Mouse (Mus musculus) left cerebral cortex, adult 2 months (tissue): ENCODE data around the gene Elovl7. TPM values are rescaled to one million over a fixed set of nuclear protein-coding genes. Genes with fewer than 3 reads are reported as not detected.
A peak's percentile ranks its signal among the peaks of the same experiment; 100 is the strongest.

Experiments
- DNase-seq, 2 experiments: peaks; one replicate each; pipeline ENCODE4 v3.0.0; 2021 to 2022; ENCODE audit warnings: low spot score in 2 of 2, mixed read lengths in 1 of 2; ENCODE audit errors: extremely low spot score in 1 of 2
- H3K27ac ChIP-seq: fragments of 200-600 bp; 2 replicates; pipeline ENCODE4 v1.8.1; 2022
- H3K4me3 ChIP-seq: fragments of 200-600 bp; 2 replicates; pipeline ENCODE4 v1.8.1; 2022
- CTCF ChIP-seq: fragments of 200-600 bp; IDR thresholded peaks from 2 replicates; pipeline ENCODE4 v1.8.1; 2022; ENCODE audit warnings: antibody characterized with exemption, mild to moderate bottlenecking, moderate library complexity
- intact Hi-C: fragments of 180-260 bp; cut with DNase I; formaldehyde crosslinking; loops from one replicate; pipeline ENCODE4 v1.15.1; 2025
- total RNA-seq, 2 experiments: library from RNA; stranded (reverse); gene quantifications; 2 replicates each; pipeline ENCODE4 v1.2.3; 2021

Elovl7 gene
- total RNA-seq, 2 experiments from 2014 or later: 6.6 to 7.1 TPM

DNA sequence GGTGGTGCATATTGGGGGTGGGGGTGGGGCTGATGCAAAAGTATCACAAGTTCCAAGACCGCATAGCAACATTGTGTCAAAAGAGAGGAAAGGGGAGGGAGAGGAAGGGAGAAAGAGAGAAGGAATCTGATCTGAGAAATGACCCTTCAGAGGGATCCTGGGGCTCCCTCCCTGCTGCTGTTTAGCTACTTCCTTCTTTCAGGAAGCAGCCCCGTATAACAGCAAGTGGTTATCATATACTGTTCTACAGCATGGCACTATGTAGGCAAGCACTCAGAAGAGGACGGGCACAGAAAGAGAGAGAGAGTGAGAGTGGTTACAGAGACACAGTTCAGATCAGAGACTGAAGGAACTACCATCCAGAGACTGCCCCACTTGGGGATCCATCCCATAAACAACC, 73.7 kb downstream of the Elovl7 start:
- DNase-seq: no peak
- no peak for TF ChIP-seq CTCF
- no peak overlapping the region for H3K27ac ChIP-seq
- intact Hi-C loops: no loop called here
- H3K4me3 ChIP-seq: no peak overlapping the region

- no peak overlapping the region for H3K4me3 ChIP-seq
- TF ChIP-seq CTCF: no peak
- intact Hi-C loops: no loop called here
- H3K27ac ChIP-seq: no peak overlapping the region
- no peak for DNase-seq
Measured at GRCm38 (mm10) chr13:108289436-108289835, 75.2 kb downstream of the Elovl7 start.

DNA sequence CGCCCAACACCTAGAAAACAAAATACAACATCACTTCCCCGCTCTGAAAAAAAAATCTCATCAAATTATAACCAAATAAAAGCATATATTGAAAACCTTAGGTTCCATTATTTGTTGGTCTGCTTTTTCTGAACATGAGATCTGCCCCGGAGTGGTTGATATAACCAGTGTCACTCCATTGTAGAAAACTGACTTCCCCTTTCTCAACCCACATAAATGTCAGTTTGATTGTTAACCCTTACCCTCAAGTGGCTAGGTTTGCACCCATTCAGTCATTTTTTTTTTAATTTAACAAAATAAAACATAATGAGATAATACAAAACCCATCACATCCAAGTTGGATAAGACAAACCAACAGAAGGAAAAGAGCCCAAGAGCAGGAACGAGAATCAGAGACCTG, 76.1 kb downstream of the Elovl7 start:
- no peak for TF ChIP-seq CTCF
- no peak overlapping the region for H3K27ac ChIP-seq
- no peak for DNase-seq
- intact Hi-C loops: no loop called here
- H3K4me3 ChIP-seq: no peak overlapping the region

DNA sequence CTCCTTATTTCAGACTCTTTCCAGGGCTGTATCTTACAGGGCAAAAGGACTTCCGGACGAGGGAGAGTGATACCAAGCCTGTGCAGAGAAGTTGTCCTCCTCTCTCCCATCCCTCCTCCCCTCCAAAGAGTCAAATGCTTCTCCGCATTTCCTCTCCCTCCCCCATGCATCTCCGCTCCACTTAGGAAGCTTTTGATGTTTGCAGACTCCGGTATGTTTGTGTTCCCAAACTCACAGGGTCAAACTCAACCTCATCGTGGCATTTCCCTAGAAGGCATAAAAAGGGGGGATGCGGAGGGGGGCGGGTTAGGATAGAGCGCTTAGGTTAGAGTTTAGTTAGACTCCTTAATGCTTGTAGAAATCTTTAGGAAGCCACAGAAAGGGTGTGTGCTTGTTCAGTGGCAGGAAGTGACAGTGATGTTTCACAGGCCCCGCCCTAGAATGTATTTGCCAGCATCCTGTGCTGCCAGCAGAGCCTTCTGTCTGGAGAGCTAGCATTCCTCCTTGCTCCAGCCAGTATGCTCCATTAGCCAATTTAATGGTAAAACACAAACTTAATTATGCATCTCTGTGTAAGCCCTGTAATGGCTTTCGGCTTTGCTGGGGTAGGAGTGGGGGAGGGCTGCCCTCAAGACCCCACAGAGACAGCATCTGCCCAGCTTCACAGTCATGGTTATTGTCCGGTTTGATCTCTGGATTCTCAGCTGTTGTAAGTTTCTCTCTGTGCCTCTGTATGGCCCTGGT, 83.3 kb downstream of the Elovl7 start:
- no peak for TF ChIP-seq CTCF
- peak overlapping the region; percentile 59; the same call in 1 of the 2 replicates for H3K27ac ChIP-seq
- intact Hi-C loops: no loop called here
- H3K4me3 ChIP-seq: peak overlapping the region; percentile 24
- DNase-seq: no peak

GRCm38 (mm10) chr13:108298241-108298640, 84.0 kb downstream of the Elovl7 start:
- intact Hi-C loops: no loop called here
- DNase-seq: no peak
- H3K4me3 ChIP-seq: no peak overlapping the region
- no peak overlapping the region; the same call in 1 of the 2 replicates for H3K27ac ChIP-seq
- no peak for TF ChIP-seq CTCF

DNA sequence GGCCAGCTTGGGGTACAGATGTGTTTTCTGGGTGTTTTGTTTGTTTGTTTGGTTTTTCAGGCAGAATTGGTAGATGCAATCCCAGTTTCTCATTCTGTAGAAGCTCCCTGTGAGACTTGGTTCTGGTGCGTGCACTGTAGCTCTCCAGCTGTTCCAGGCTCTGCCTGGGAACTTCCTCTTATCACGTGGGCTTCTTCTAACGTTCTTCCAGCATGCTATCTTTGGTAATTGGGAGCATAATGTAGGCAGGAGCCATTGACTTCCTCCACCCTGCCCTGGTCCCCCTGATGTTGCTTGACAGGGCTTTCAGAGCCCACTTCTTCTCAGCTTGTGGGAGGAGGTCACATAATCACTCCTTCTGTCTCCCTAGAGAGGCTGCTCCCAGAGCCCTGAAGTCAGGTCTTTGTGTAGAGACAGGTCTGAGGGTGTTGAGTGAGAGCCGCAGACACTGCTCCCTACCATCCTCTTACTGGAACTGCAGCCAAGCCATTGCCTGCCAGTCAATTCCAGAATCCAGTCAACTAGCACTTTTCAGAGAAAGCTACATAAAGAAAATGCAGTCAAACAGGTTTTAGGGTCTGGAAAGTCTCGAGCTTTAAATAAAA, 86.2 kb downstream of the Elovl7 start:
- DNase-seq: no peak
- peak; percentile 37 for TF ChIP-seq CTCF
- Histone ChIP-seq H3K4me3 (no peak overlapping the region), H3K27ac (peak overlapping the region; percentile 53)
- intact Hi-C loops: no loop called here

- TF ChIP-seq CTCF: no peak
- no peak for DNase-seq
- no peak overlapping the region for H3K4me3 ChIP-seq
- peak overlapping the region; percentile 66; the same call in 1 of the 2 replicates for H3K27ac ChIP-seq
- intact Hi-C loops: no loop called here
Measured at GRCm38 (mm10) chr13:108301411-108301810, 87.2 kb downstream of the Elovl7 start.

DNA sequence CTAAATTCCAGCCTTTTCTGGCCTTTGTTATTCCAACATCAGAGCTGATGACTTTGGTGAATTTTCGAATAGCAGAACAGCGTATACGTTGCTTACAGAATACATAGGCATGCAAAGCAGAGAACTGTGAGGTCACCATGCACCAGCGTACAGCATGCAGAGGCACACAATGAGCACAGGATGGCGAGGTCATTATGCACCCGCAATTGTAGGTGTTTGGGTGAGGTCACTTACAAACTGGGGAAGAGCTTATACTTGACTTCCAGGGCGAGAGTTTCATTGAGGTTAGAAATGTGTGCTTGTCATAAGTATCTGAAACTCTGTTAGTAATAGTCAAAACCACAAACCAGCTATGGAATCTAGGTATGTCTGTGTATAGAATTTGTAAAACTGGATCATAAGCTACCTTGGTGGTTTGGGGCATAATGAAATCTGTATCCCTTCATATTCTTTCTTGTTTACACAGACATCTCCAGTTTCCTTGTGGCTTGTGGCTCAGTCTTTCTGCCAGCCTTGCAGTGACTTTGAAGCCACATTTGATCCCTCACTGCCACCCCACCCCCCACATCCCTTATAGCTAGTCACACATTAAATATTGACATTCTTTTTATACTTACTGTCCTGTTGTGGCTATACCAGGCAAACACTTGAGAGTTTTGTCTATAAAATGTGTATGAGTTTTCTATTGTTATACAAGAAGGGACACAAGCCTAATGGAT, 88.9 kb downstream of the Elovl7 start:
- intact Hi-C loops: no loop called here
- no peak overlapping the region for H3K4me3 ChIP-seq
- no peak for TF ChIP-seq CTCF
- H3K27ac ChIP-seq: no peak overlapping the region
- no peak for DNase-seq

- TF ChIP-seq CTCF: no peak
- Histone ChIP-seq H3K27ac (no peak overlapping the region), H3K4me3 (no peak overlapping the region)
- DNase-seq: no peak
- intact Hi-C loops: no loop called here
Measured at GRCm38 (mm10) chr13:108303841-108304240, 89.6 kb downstream of the Elovl7 start.

DNA sequence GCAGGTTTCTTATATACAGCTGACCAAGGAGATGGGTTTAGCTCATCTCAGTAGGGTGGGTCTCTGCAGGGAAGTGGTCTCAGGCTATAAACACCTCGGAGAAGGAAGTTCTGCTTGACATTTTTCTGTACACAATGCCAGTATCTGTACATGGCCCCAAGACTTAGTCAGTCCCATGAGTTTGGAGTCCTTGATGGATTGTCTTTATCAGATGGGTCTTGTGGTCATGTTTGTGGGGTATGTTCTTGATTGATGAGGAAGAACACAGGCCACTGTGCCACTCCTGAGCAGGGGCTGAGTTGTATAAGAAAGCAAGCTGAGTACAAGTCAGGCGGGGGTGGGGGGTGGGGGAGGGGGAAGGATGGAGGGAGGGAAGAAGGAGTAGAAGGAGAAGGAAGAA, 90.5 kb downstream of the Elovl7 start:
- no peak overlapping the region for H3K27ac ChIP-seq
- intact Hi-C loops: no loop called here
- DNase-seq: no peak
- no peak overlapping the region for H3K4me3 ChIP-seq
- no peak for TF ChIP-seq CTCF

DNA sequence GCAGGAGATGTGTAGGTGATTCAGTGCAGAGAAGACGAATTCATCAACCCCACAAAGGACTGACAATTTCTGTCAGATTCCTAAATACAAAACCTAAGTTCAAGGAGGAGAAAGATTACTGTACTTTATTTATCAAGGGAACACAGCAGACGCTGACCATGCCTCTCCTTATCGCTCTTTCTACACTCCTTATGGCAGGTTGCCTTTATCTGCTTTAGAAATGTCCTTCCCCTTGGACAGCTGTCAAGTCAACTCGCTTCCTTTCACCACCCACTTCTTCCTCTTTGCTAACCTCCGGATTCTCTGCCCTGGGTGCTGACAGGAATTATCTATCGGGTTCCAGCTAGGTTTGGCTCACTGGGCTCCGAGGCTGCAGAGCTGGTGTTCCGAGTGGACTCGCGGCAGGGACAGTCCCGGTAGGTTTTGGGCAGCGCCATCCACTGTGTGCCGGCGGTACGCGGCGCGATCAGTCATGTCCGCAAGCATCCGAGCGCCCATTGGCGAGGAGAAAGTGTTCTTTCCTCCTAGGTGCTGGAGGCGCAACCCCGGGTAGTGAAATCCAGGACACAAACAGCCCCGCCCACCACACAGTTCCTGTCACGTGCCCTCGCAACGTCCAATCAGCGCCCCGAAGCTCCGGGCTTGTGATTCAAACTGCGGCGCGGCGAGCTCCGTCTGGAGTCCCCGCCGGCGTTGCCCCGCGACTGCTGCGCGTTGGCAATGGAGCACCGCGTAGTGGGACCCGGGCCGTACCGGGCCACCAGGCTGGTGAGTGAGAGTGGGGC, 101.7 kb downstream of the Elovl7 start, which contains the start of gene Depdc1b:
Depdc1b (plus strand) TSS at position 631 of the 785 bp plus-strand sequence.
- peak; percentile 91 to 93 for DNase-seq
- peak within 1 kb of the TSS; percentile 67 for H3K4me3 ChIP-seq
- H3K27ac ChIP-seq: peak within 1 kb of the TSS; percentile 58
- TF ChIP-seq CTCF: peak; percentile 53
- intact Hi-C loops: loop anchor here (1.0 kb wide), 1 partner anchor 102 kb away; the partner anchor contains the start of gene Elovl7

GRCm38 (mm10) chr13:108316487-108316903, 102.3 kb downstream of the Elovl7 start:
- intact Hi-C loops: loop anchor here (1.0 kb wide), 1 partner anchor 102 kb away; the partner anchor contains the start of gene Elovl7
- peak overlapping the region; percentile 67 for H3K4me3 ChIP-seq
- no peak overlapping the region for H3K27ac ChIP-seq
- no peak for TF ChIP-seq CTCF
- no peak for DNase-seq
